Mouse (Mus musculus) stomach, postnatal 0 days (tissue): ENCODE results near the gene Psen2.

ENCODE experiments used
- CTCF ChIP-seq: IDR thresholded peaks from 2 replicates; pipeline ENCODE4 v1.5.1; 2016; ENCODE audit warnings: antibody characterized with exemption, low read depth, mild to moderate bottlenecking, moderate library complexity
- EP300 ChIP-seq: optimal IDR thresholded peaks from 2 replicates; pipeline ENCODE3; 2016; ENCODE audit warnings: antibody characterized with exemption

- TF ChIP-seq CTCF (no peak), EP300 (no peak)
Measured at GRCm38 (mm10) chr1:180282581-180282980, 19.3 kb upstream of the Psen2 start.
